Mouse (Mus musculus): ENCODE measurements around the gene Rufy3. TPM values are rescaled to one million over a fixed set of nuclear protein-coding genes. Genes with fewer than 3 reads are reported as not detected.

Rufy3 gene
- polyA plus RNA-seq, 1 experiment, result 6.4 TPM

- no peaks in the 10 kb centered on the region for H3K36me3 ChIP-seq (ENCODE audit: control insufficient read depth, insufficient read depth, low read length)
- TF ChIP-seq POLR2A (IDR thresholded peaks at IDR 0.05; ENCODE audit: low read depth, low read length), result no peak
- TF ChIP-seq CTCF (IDR thresholded peaks at IDR 0.05; ENCODE audit: extremely low read depth, insufficient read length, insufficient replicate concordance, low read depth, low read length), result no peak
- no peaks in the 10 kb centered on the region for H3K4me1 ChIP-seq (ENCODE audit: control insufficient read depth, insufficient read depth, insufficient read length, low read length)
- WGBS, result 96% methylated on average over 6 of the region's 6 CpGs
- no peaks in the 10 kb centered on the region for H3K27me3 ChIP-seq (ENCODE audit: control insufficient read depth, insufficient read depth, low read length)
- H3K4me3 ChIP-seq (ENCODE audit: low read depth, low read length), result no peak overlapping the region
- H3K27ac ChIP-seq (ENCODE audit: insufficient read depth, low read depth, low read length), result no peak overlapping the region
Measured at GRCm38 (mm10) chr5:88581343-88581742, 16.5 kb downstream of the Rufy3 start.

- 82% methylated on average over 9 of the region's 9 CpGs for WGBS
- no peak overlapping the region for H3K4me3 ChIP-seq (ENCODE audit: low read depth, low read length)
Measured at GRCm38 (mm10) chr5:88583271-88584031, 18.6 kb downstream of the Rufy3 start.

GRCm38 (mm10) chr5:88584061-88584460 lies 19.2 kb downstream of the Rufy3 start:
- no peak overlapping the region for H3K27ac ChIP-seq (ENCODE audit: insufficient read depth, low read depth, low read length)
- H3K4me3 ChIP-seq (ENCODE audit: low read depth, low read length), result no peak overlapping the region; the same call in 1 of the 2 replicates
- WGBS, result 81% methylated on average over 9 of the region's 9 CpGs
- H3K36me3 ChIP-seq (ENCODE audit: control insufficient read depth, insufficient read depth, low read length), result no peaks in the 10 kb centered on the region
- peaks cover 6% of the 10 kb centered on the region for H3K4me1 ChIP-seq (ENCODE audit: control insufficient read depth, insufficient read depth, insufficient read length, low read length)
- H3K27me3 ChIP-seq (ENCODE audit: control insufficient read depth, insufficient read depth, low read length), result no peaks in the 10 kb centered on the region
- no peak for TF ChIP-seq POLR2A (IDR thresholded peaks at IDR 0.05; ENCODE audit: low read depth, low read length)
- TF ChIP-seq CTCF (IDR thresholded peaks at IDR 0.05; ENCODE audit: extremely low read depth, insufficient read length, insufficient replicate concordance, low read depth, low read length), result no peak

More at GRCm38 (mm10) chr5:88583271-88584031, 18.6 kb downstream of the Rufy3 start:
- Histone ChIP-seq H3K36me3 (ENCODE audit: control insufficient read depth, insufficient read depth, low read length) (no peaks in the 10 kb centered on the region), H3K4me1 (ENCODE audit: control insufficient read depth, insufficient read depth, insufficient read length, low read length) (peaks cover 6% of the 10 kb centered on the region), H3K27me3 (ENCODE audit: control insufficient read depth, insufficient read depth, low read length) (no peaks in the 10 kb centered on the region), H3K27ac (ENCODE audit: insufficient read depth, low read depth, low read length) (no peak overlapping the region)
- no peak for TF ChIP-seq POLR2A (IDR thresholded peaks at IDR 0.05; ENCODE audit: low read depth, low read length)
- TF ChIP-seq CTCF (IDR thresholded peaks at IDR 0.05; ENCODE audit: extremely low read depth, insufficient read length, insufficient replicate concordance, low read depth, low read length), result no peak

- 70% methylated on average over 7 of the region's 7 CpGs for WGBS
- Histone ChIP-seq H3K4me3 (ENCODE audit: low read depth, low read length) (no peak overlapping the region), H3K36me3 (ENCODE audit: control insufficient read depth, insufficient read depth, low read length) (no peaks in the 10 kb centered on the region), H3K27ac (ENCODE audit: insufficient read depth, low read depth, low read length) (no peak overlapping the region; the same call in 1 of the 2 replicates), H3K27me3 (ENCODE audit: control insufficient read depth, insufficient read depth, low read length) (no peaks in the 10 kb centered on the region), H3K4me1 (ENCODE audit: control insufficient read depth, insufficient read depth, insufficient read length, low read length) (peaks cover 6% of the 10 kb centered on the region)
- TF ChIP-seq CTCF (IDR thresholded peaks at IDR 0.05; ENCODE audit: extremely low read depth, insufficient read length, insufficient replicate concordance, low read depth, low read length) (no peak), POLR2A (IDR thresholded peaks at IDR 0.05; ENCODE audit: low read depth, low read length) (no peak)
Measured at GRCm38 (mm10) chr5:88586407-88587174, 21.8 kb downstream of the Rufy3 start.

GRCm38 (mm10) chr5:88587211-88587934 lies 22.5 kb downstream of the Rufy3 start:
- 24% methylated on average over 13 of the region's 13 CpGs for WGBS
- no peak overlapping the region for H3K4me3 ChIP-seq (ENCODE audit: low read depth, low read length)
- TF ChIP-seq CTCF (IDR thresholded peaks at IDR 0.05; ENCODE audit: extremely low read depth, insufficient read length, insufficient replicate concordance, low read depth, low read length) (no peak), POLR2A (IDR thresholded peaks at IDR 0.05; ENCODE audit: low read depth, low read length) (peak; percentile 45; the same call in 1 of the 2 replicates)

GRCm38 (mm10) chr5:88588481-88588880 lies 23.6 kb downstream of the Rufy3 start:
- Histone ChIP-seq H3K4me1 (ENCODE audit: control insufficient read depth, insufficient read depth, insufficient read length, low read length) (peaks cover 14% of the 10 kb centered on the region), H3K36me3 (ENCODE audit: control insufficient read depth, insufficient read depth, low read length) (no peaks in the 10 kb centered on the region), H3K4me3 (ENCODE audit: low read depth, low read length) (no peak overlapping the region), H3K27ac (ENCODE audit: insufficient read depth, low read depth, low read length) (no peak overlapping the region), H3K27me3 (ENCODE audit: control insufficient read depth, insufficient read depth, low read length) (no peaks in the 10 kb centered on the region)
- TF ChIP-seq POLR2A (IDR thresholded peaks at IDR 0.05; ENCODE audit: low read depth, low read length), result no peak
- TF ChIP-seq CTCF (IDR thresholded peaks at IDR 0.05; ENCODE audit: extremely low read depth, insufficient read length, insufficient replicate concordance, low read depth, low read length), result no peak
- WGBS, result 70% methylated on average over 5 of the region's 5 CpGs

More at GRCm38 (mm10) chr5:88587211-88587934, 22.5 kb downstream of the Rufy3 start:
- H3K36me3 ChIP-seq (ENCODE audit: control insufficient read depth, insufficient read depth, low read length), result no peaks in the 10 kb centered on the region
- peaks cover 9% of the 10 kb centered on the region for H3K4me1 ChIP-seq (ENCODE audit: control insufficient read depth, insufficient read depth, insufficient read length, low read length)
- H3K27ac ChIP-seq (ENCODE audit: insufficient read depth, low read depth, low read length), result no peak overlapping the region
- no peaks in the 10 kb centered on the region for H3K27me3 ChIP-seq (ENCODE audit: control insufficient read depth, insufficient read depth, low read length)
